Mouse (Mus musculus) midbrain, embryonic 16.5 days (tissue): ENCODE data around the gene Aimp1. TPM values are rescaled to one million over a fixed set of nuclear protein-coding genes. Genes with fewer than 3 reads are reported as not detected.

Source experiments
- ATAC-seq: fragments of 200-750 bp; cut with Nextera tagmentation; 2 replicates; pipeline ENCODE4 v1.8.0; 2017; ENCODE audit warnings: moderate TSS enrichment
- H3K27ac ChIP-seq: fragments of 300-500 bp; sonication (generic); 2 replicates; pipeline ENCODE4 v1.5.1; 2014; ENCODE audit warnings: mild to moderate bottlenecking, low read length, mixed read lengths
- H3K27me3 ChIP-seq: fragments of 300-500 bp; sonication (generic); 2 replicates; pipeline ENCODE4 v1.6.1; 2014; ENCODE audit warnings: low read depth, low read length, mixed read lengths; ENCODE audit not compliant: control insufficient read depth, insufficient read depth
- H3K36me3 ChIP-seq: fragments of 300-500 bp; sonication (generic); 2 replicates; pipeline ENCODE4 v1.6.1; 2014; ENCODE audit warnings: mild to moderate bottlenecking, low read length, moderate library complexity, mixed read lengths; ENCODE audit not compliant: control insufficient read depth, insufficient read depth
- H3K4me1 ChIP-seq: fragments of 300-500 bp; sonication (generic); 2 replicates; pipeline ENCODE4 v1.6.1; 2014; ENCODE audit warnings: mild to moderate bottlenecking, low read length, mixed read lengths; ENCODE audit not compliant: control insufficient read depth, insufficient read depth
- H3K4me2 ChIP-seq: fragments of 300-500 bp; sonication (generic); 2 replicates; pipeline ENCODE4 v1.6.1; 2014; ENCODE audit warnings: mild to moderate bottlenecking, low read length, mixed read lengths
- H3K4me3 ChIP-seq: fragments of 300-500 bp; sonication (generic); 2 replicates; pipeline ENCODE4 v1.5.1; 2014; ENCODE audit warnings: low read depth, mild to moderate bottlenecking, low read length, moderate library complexity, mixed read lengths
- H3K9ac ChIP-seq: fragments of 300-500 bp; sonication (generic); 2 replicates; pipeline ENCODE4 v1.6.1; 2014; ENCODE audit warnings: low read depth, low read length, mixed read lengths
- H3K9me3 ChIP-seq: fragments of 300-500 bp; sonication (generic); replicated peaks from 2 replicates; pipeline ENCODE4 v1.6.1; 2014; ENCODE audit warnings: mild to moderate bottlenecking, low read length, mixed read lengths; ENCODE audit not compliant: control insufficient read depth, poor library complexity, severe bottlenecking
- WGBS: fragments of 180-500 bp; shearing (Covaris S2); extraction: QIAGEN DNeasy Blood & Tissue Kit; methylation state at CpG from one replicate; pipeline ENCODE4 v1.1.7; 2014; 5-methylcytosine and 5-hydroxymethylcytosine counted together
- polyA plus RNA-seq: library from polyadenylated mRNA; unstranded; fragments of >200 nt; fragmentation: Nextera tagmentation; extraction: Ambion mirVana; gene quantifications from 2 replicates; pipeline ENCODE4 v1.2.1, GENCODE M21; 2015

Gene Aimp1
- 57.0 and 59.7 TPM in 2 replicates for polyA plus RNA-seq

DNA sequence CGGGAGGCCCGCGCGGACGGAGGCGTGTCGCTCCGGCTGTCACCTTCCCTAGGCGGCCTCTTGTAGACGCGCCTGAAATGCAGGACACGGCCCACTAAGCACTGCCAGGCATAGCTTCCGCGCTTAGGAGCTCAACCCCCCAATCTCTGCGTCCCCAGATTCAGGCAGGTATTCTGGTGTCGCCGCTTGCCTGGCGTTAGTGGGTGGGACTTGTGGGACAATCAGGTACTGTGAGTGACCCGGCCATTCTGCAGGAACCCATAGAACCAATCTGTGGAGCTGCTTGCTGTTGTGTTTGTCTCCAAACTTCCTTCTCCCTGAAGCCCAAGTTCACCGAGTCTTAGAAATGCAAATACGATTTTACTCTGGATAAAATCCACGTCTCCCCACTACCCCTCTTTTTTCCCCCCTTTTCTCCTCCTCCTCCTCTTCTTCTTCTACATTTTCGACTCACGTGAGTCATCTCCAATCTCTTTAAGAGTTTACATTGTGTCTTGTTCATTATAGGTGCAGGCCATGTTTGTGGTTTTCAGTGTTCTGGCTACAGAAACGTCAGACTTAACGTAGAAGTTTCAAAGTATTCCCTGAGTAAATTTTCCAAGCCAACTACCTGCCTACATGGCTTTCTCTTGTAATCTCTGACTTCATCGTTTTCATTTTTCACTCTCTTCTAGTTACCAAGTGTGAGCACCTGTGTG is at the start of gene Aimp1:
TSS of gene Aimp1 (minus strand) at position 140 of the 698 bp plus-strand sequence.
- peak within 1 kb of the TSS; percentile 91 for H3K4me2 ChIP-seq
- no peak for ATAC-seq
- H3K4me1 ChIP-seq, result peaks cover 24% of the 10 kb centered on the region
- peaks cover 4% of the 10 kb centered on the region; the same call in 1 of the 2 replicates for H3K36me3 ChIP-seq
- H3K27me3 ChIP-seq, result no peaks in the 10 kb centered on the region
- H3K9me3 ChIP-seq, result no peaks in the 10 kb centered on the region
- peak within 1 kb of the TSS; percentile 86 for H3K4me3 ChIP-seq
- WGBS, result 2% methylated on average over 25 of the region's 27 CpGs
- peak within 1 kb of the TSS; percentile 91 for H3K9ac ChIP-seq
- peak within 1 kb of the TSS; percentile 96 for H3K27ac ChIP-seq

- Histone ChIP-seq H3K9me3 (no peaks in the 10 kb centered on the region), H3K27ac (no peak overlapping the region), H3K27me3 (no peaks in the 10 kb centered on the region), H3K36me3 (peaks cover 7% of the 10 kb centered on the region), H3K4me1 (no peaks in the 10 kb centered on the region), H3K4me3 (no peak overlapping the region), H3K4me2 (no peak overlapping the region), H3K9ac (no peak overlapping the region)
- no peak for ATAC-seq
- WGBS, result 97% methylated on average over 3 of the region's 3 CpGs
Observed at GRCm38 (mm10) chr3:132724326-132724725, 40.2 kb upstream of the Aimp1 start.

- no peaks in the 10 kb centered on the region for H3K9me3 ChIP-seq
- H3K4me2 ChIP-seq, result no peak overlapping the region
- H3K4me3 ChIP-seq, result no peak overlapping the region
- H3K36me3 ChIP-seq, result peaks cover 7% of the 10 kb centered on the region
- 96% methylated on average over 4 of the region's 4 CpGs for WGBS
- ATAC-seq, result no peak
- no peak overlapping the region for H3K27ac ChIP-seq
- H3K27me3 ChIP-seq, result no peaks in the 10 kb centered on the region
- H3K9ac ChIP-seq, result no peak overlapping the region
- H3K4me1 ChIP-seq, result no peaks in the 10 kb centered on the region
Observed at GRCm38 (mm10) chr3:132717316-132717715, 33.1 kb upstream of the Aimp1 start.

GRCm38 (mm10) chr3:132713913-132714312 is 29.7 kb upstream of the Aimp1 start:
- H3K36me3 ChIP-seq, result peaks cover 2% of the 10 kb centered on the region; the same call in 1 of the 2 replicates
- no peak for ATAC-seq
- 89% methylated on average over 5 of the region's 5 CpGs for WGBS

GRCm38 (mm10) chr3:132706977-132707376 is 22.8 kb upstream of the Aimp1 start:
- Histone ChIP-seq H3K27me3 (no peaks in the 10 kb centered on the region), H3K9ac (no peak overlapping the region), H3K27ac (no peak overlapping the region), H3K36me3 (no peaks in the 10 kb centered on the region), H3K4me2 (no peak overlapping the region), H3K4me3 (no peak overlapping the region), H3K9me3 (no peaks in the 10 kb centered on the region), H3K4me1 (no peaks in the 10 kb centered on the region)
- no peak for ATAC-seq
- WGBS, result 81% methylated on average over 4 of the region's 4 CpGs

More at GRCm38 (mm10) chr3:132713913-132714312, 29.7 kb upstream of the Aimp1 start:
- no peaks in the 10 kb centered on the region for H3K27me3 ChIP-seq
- H3K4me2 ChIP-seq, result no peak overlapping the region
- no peak overlapping the region for H3K4me3 ChIP-seq
- no peaks in the 10 kb centered on the region for H3K9me3 ChIP-seq
- no peak overlapping the region for H3K9ac ChIP-seq
- no peaks in the 10 kb centered on the region for H3K4me1 ChIP-seq
- H3K27ac ChIP-seq, result no peak overlapping the region

DNA sequence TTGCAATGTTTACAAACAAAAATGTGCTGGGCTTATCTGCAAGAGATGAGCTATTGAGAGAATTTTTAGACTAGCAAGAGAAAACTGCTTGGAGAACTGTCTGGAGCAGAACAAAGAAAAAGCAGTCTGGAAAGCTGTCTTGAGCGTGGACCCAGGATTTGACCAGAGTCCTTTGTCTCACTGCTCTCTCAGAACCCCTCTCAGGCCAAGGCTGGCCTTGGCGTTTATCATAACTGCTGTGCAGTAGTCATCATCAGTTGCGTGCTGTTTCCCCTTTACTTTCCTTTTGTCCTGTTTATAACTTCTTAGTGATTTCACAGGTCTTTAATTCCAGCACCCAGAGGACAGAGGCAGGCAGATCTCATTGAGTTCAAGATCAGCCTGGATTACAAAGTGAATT is 20.0 kb upstream of the Aimp1 start:
- no peak overlapping the region for H3K27ac ChIP-seq
- no peak overlapping the region for H3K9ac ChIP-seq
- 76% methylated on average over 3 of the region's 3 CpGs for WGBS
- H3K36me3 ChIP-seq, result no peaks in the 10 kb centered on the region; the same call in 1 of the 2 replicates
- no peak for ATAC-seq
- H3K4me1 ChIP-seq, result no peaks in the 10 kb centered on the region
- no peak overlapping the region for H3K4me2 ChIP-seq
- no peak overlapping the region for H3K4me3 ChIP-seq
- no peaks in the 10 kb centered on the region for H3K27me3 ChIP-seq
- H3K9me3 ChIP-seq, result no peaks in the 10 kb centered on the region

DNA sequence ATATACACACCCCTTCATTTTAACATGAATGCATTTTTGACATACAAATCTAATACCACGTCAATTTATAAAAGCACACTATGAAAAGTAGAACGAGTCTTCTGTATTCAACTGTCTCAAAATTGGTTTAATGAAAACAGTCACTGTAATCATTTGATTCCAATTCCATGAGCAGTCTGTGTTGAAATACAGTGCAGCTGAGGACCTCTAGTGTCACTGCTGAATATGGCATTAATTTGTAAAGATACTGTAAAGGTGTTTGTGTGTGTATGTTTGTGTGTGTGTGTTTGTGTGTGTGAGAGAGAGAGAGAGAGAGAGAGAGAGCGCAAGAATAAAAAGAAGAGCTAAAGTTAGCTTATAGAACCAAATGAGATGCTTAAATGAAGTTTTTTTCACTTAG is 17.2 kb upstream of the Aimp1 start:
- Histone ChIP-seq H3K9ac (no peak overlapping the region), H3K27me3 (no peaks in the 10 kb centered on the region), H3K36me3 (no peaks in the 10 kb centered on the region; the same call in 1 of the 2 replicates), H3K4me2 (no peak overlapping the region), H3K4me1 (no peaks in the 10 kb centered on the region), H3K4me3 (no peak overlapping the region), H3K9me3 (no peaks in the 10 kb centered on the region), H3K27ac (no peak overlapping the region)
- ATAC-seq, result peak; percentile 71; the same call in 1 of the 2 replicates
- WGBS, result 77% methylated on average over 3 of the region's 3 CpGs

- Histone ChIP-seq H3K4me3 (peak within 1 kb of the TSS; percentile 86), H3K27ac (peak within 1 kb of the TSS; percentile 96), H3K4me1 (peaks cover 24% of the 10 kb centered on the region), H3K9ac (peak within 1 kb of the TSS; percentile 91), H3K27me3 (no peaks in the 10 kb centered on the region), H3K4me2 (peak within 1 kb of the TSS; percentile 91), H3K36me3 (peaks cover 4% of the 10 kb centered on the region; the same call in 1 of the 2 replicates), H3K9me3 (no peaks in the 10 kb centered on the region)
- peak; percentile 98 for ATAC-seq
- WGBS, result under 1% methylated on average over 42 of the region's 42 CpGs
Observed at GRCm38 (mm10) chr3:132683447-132684230, 531 bp downstream of the Aimp1 start, which contains the start of gene Tbck. Gene Tbck, plus strand, starts transcription at chr3:132684144.

GRCm38 (mm10) chr3:132677494-132677893 is 6.7 kb downstream of the Aimp1 start:
- Histone ChIP-seq H3K4me3 (no peak overlapping the region), H3K9me3 (no peaks in the 10 kb centered on the region), H3K4me1 (peaks cover 6% of the 10 kb centered on the region), H3K36me3 (peaks cover 5% of the 10 kb centered on the region; the same call in 1 of the 2 replicates), H3K4me2 (no peak overlapping the region), H3K27ac (no peak overlapping the region), H3K27me3 (no peaks in the 10 kb centered on the region), H3K9ac (no peak overlapping the region)
- no peak for ATAC-seq
- 77% methylated on average over 2 of the region's 2 CpGs for WGBS
